Mouse (Mus musculus) kidney, postnatal 10 days (tissue): ENCODE measurements around the gene Gjb6.
A peak's percentile ranks its signal among the peaks of the same experiment; 100 is the strongest.

Source experiments
- DNase-seq: peaks from one replicate; pipeline ENCODE4 v3.0.0; 2021; ENCODE audit warnings: mixed read lengths

Gjb6 gene

DNA sequence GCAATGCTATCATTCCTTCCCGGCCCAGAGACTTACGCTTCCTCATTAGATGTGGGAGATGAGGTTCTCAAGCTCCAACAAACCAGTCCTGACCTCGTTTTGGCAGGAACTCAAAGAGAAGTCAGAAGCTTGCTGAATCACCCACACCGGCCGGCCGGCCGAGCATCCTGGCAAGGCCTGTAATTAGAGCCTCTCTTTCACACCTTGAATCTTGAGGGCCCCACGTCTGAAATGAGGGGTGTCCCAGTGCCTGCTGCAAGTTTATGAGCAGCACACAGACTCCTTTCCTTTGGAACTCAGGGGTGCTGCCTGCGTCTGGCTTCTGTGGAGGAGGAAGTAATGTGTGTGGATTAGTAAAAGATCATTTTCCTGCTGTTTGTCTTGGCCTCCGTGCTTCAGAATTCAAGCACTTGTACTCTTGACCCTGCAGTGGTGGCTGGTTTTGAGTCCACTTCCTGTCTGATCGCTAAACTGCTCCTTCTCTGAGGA lies 49.2 kb downstream of the Gjb6 start:
- peak; percentile 43 for DNase-seq

- DNase-seq = no peak
These were observed 50.5 kb downstream of the Gjb6 start for GRCm38 (mm10) chr14:57082863-57083262.

- DNase-seq = peak; percentile 29
These were observed 57.9 kb downstream of the Gjb6 start for GRCm38 (mm10) chr14:57075537-57075936.
